Mouse (Mus musculus): ENCODE measurements around the gene Leng9.

DNA sequence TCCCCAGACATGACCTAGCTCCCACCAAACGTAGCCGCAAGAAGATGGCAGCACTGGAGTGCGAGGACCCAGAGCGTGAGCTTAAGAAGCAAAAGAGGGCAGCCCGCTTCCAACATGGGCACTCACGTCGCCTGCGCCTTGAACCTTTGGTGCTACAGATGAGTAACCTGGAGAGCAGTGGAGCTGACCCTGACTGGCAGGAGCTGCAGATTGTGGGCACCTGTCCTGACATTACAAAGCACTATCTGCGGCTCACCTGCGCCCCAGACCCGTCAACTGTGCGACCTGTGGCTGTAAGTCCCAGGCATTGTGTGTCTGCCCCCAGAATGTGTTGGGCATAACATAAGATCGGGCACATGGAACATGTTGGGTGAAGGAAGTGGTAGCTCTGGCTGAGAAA, 6.1 kb downstream of the Leng9 start:
- TF ChIP-seq CTCF (IDR thresholded peaks at IDR 0.05; ENCODE audit: borderline replicate concordance, control insufficient read depth, extremely low read depth, insufficient read depth, low read length, poor library complexity) (no peak), POLR2A (IDR thresholded peaks at IDR 0.05; ENCODE audit: control insufficient read depth, extremely low read depth, insufficient read depth, low read length, poor library complexity) (no peak)

Data from thymus, adult 2 months (tissue).